10 mouse cellular contexts compared by ENCODE assay signal in genomic region chr3:33090001-33090400, GRCm38 (mm10). TPM values are rescaled to one million over a fixed set of nuclear protein-coding genes. Genes with fewer than 3 reads are reported as not detected.
DNase-seq lines count a peak whose midpoint lies in the region; ATAC-seq lines count a peak whose summit lies in the region.
"Had no signal": no experiment of that assay in that cellular context is flagged by ENCODE, and none has a peak within 500 bp of the region (broad histone marks: within the 10 kb centered on the region; RNA-seq: fewer than 3 reads in every experiment).

No protein-coding gene starts in this region.

- no peak for DNase-seq in heart, postnatal 10 days
- peak; percentile 54 for DNase-seq in R1 (ENCODE audit: low read depth, low spot score)
- peak; percentile 72 for DNase-seq in midbrain, embryonic 14.5 days
- no peak for DNase-seq in frontal cortex, postnatal 14 days (ENCODE audit: low spot score in 2 of 2)
- no peak for DNase-seq in yolk sac, embryonic 10.5 days (ENCODE audit: low spot score)
- DNase-seq in right cerebral cortex, postnatal 25 days: no peak

- no peaks in the 10 kb centered on the region for H3K4me1 ChIP-seq in heart, embryonic 11.5 days (ENCODE audit: control insufficient read depth, insufficient read depth, low read length)
- peaks cover 9% of the 10 kb centered on the region for H3K4me1 ChIP-seq in forebrain, embryonic 15.5 days
- H3K4me1 ChIP-seq in midbrain, embryonic 14.5 days (ENCODE audit: control insufficient read depth, insufficient read depth, low read length): peaks cover 5% of the 10 kb centered on the region
- H3K4me1 ChIP-seq: kidney, embryonic 15.5 days; liver, embryonic 15.5 days had no signal

- H3K36me3 ChIP-seq in heart, embryonic 11.5 days (ENCODE audit: control insufficient read depth, insufficient read depth, low read length): no peaks in the 10 kb centered on the region
- H3K36me3 ChIP-seq in forebrain, embryonic 15.5 days: no peaks in the 10 kb centered on the region
- no peaks in the 10 kb centered on the region for H3K36me3 ChIP-seq in midbrain, embryonic 14.5 days (ENCODE audit: control insufficient read depth, insufficient read depth, low read length)
- H3K36me3 ChIP-seq: kidney, embryonic 15.5 days; liver, embryonic 15.5 days had no signal

- H3K27me3 ChIP-seq in heart, embryonic 11.5 days (ENCODE audit: control insufficient read depth, insufficient read depth, low read length): no peaks in the 10 kb centered on the region; the same call in 1 of the 2 replicates
- no peaks in the 10 kb centered on the region for H3K27me3 ChIP-seq in forebrain, embryonic 15.5 days
- no peaks in the 10 kb centered on the region for H3K27me3 ChIP-seq in midbrain, embryonic 14.5 days (ENCODE audit: control insufficient read depth, insufficient read depth, low read length)
- H3K27me3 ChIP-seq: kidney, embryonic 15.5 days; liver, embryonic 15.5 days had no signal

- H3K4me3 ChIP-seq in heart, embryonic 11.5 days (ENCODE audit: low read depth, low read length): no peak overlapping the region
- peak overlapping the region; percentile 25 for H3K4me3 ChIP-seq in forebrain, embryonic 15.5 days
- no peak overlapping the region for H3K4me3 ChIP-seq in midbrain, embryonic 14.5 days (replicated peaks; ENCODE audit: low read depth, low read length)
- H3K4me3 ChIP-seq: kidney, embryonic 15.5 days; liver, embryonic 15.5 days had no signal

- H3K9me3 ChIP-seq in heart, embryonic 11.5 days (replicated peaks; ENCODE audit: control insufficient read depth, low read length): no peaks in the 10 kb centered on the region
- H3K9me3 ChIP-seq in forebrain, embryonic 15.5 days: no peaks in the 10 kb centered on the region
- H3K9me3 ChIP-seq in midbrain, embryonic 14.5 days (ENCODE audit: control insufficient read depth, low read length): no peaks in the 10 kb centered on the region
- H3K9me3 ChIP-seq: kidney, embryonic 15.5 days; liver, embryonic 15.5 days had no signal

- WGBS in heart, embryonic 11.5 days (ENCODE audit: insufficient replicate concordance): 41% methylated on average over 9 of the region's 9 CpGs
- 3% methylated on average over 9 of the region's 9 CpGs for WGBS in forebrain, embryonic 15.5 days
- WGBS in midbrain, embryonic 14.5 days: 9% methylated on average over 9 of the region's 9 CpGs

- intact Hi-C loops in heart, postnatal 10 days (cut with DNase I): no loop called here

- H3K9ac ChIP-seq in heart, embryonic 11.5 days (ENCODE audit: low read depth, low read length): no peak overlapping the region
- H3K9ac ChIP-seq in forebrain, embryonic 15.5 days (replicated peaks): no peak overlapping the region
- H3K9ac ChIP-seq in midbrain, embryonic 14.5 days (replicated peaks; ENCODE audit: low read length): no peak overlapping the region
- H3K9ac ChIP-seq: kidney, embryonic 15.5 days; liver, embryonic 15.5 days had no signal

- H3K27ac ChIP-seq in heart, embryonic 11.5 days (ENCODE audit: low read depth, low read length): no peak overlapping the region
- H3K27ac ChIP-seq in forebrain, embryonic 15.5 days (replicated peaks): no peak overlapping the region
- H3K27ac ChIP-seq in midbrain, embryonic 14.5 days (replicated peaks; ENCODE audit: low read depth, low read length): no peak overlapping the region
- H3K27ac ChIP-seq: kidney, embryonic 15.5 days; liver, embryonic 15.5 days had no signal

- no peak for ATAC-seq in heart, embryonic 11.5 days (replicated peaks; ENCODE audit: insufficient number of reproducible peaks, low FRiP score, low TSS enrichment)
- ATAC-seq in forebrain, embryonic 15.5 days (replicated peaks): peak; percentile 94
- peak; percentile 65 for ATAC-seq in midbrain, embryonic 14.5 days (ENCODE audit: low FRiP score, low TSS enrichment)

- H3K4me2 ChIP-seq in heart, embryonic 11.5 days: peak overlapping the region; percentile 27; the same call in 1 of the 2 replicates
- peak overlapping the region; percentile 52 for H3K4me2 ChIP-seq in forebrain, embryonic 15.5 days (replicated peaks)
- H3K4me2 ChIP-seq in midbrain, embryonic 14.5 days (ENCODE audit: low read length): peak overlapping the region; percentile 31
- H3K4me2 ChIP-seq: kidney, embryonic 15.5 days; liver, embryonic 15.5 days had no signal

RNA-seq across cellular contexts. Expression of gene Pex5l, which starts 53.0 kb away (rescaled TPM):
- polyA plus RNA-seq in heart, embryonic 11.5 days (2014; fragmentation: Nextera tagmentation; extraction: Ambion mirVana): 0.07 TPM in 1 of 2 replicates, not detected in the other
- total RNA-seq in heart, postnatal 10 days (2021): under 1 TPM; 0.20 to 0.38 TPM
- 1.3 and 1.7 TPM in 2 replicates for polyA plus RNA-seq in forebrain, embryonic 15.5 days (2015; fragmentation: Nextera tagmentation; extraction: Ambion mirVana)
- 2.7 and 3.9 TPM in 2 replicates for polyA plus RNA-seq in midbrain, embryonic 14.5 days (2014; fragmentation: Nextera tagmentation; extraction: Ambion mirVana)
- polyA plus RNA-seq: liver, embryonic 15.5 days had no signal

Comparison
In these comparisons a context has a peak if more than half of its experiments do, and no peak if none do; other contexts are left out.
1. DNase-seq: peak in R1 (single experiment) and midbrain, embryonic 14.5 days (single experiment); none in heart, postnatal 10 days (0 of 2), frontal cortex, postnatal 14 days (0 of 2), yolk sac, embryonic 10.5 days (single experiment) and right cerebral cortex, postnatal 25 days (single experiment).
2. Peak in every context shown above with its lines, with median percentiles within 50 percentile points of each other: H3K4me2 ChIP-seq.